Mouse (Mus musculus) stomach, embryonic 16.5 days (tissue): ENCODE data around the gene Il20rb. TPM values are rescaled to one million over a fixed set of nuclear protein-coding genes. Genes with fewer than 3 reads are reported as not detected.

Experiments
- ATAC-seq: fragments of 200-750 bp; cut with Nextera tagmentation; 2 replicates; pipeline ENCODE4 v1.8.0; 2017; ENCODE audit warnings: moderate number of reproducible peaks, moderate TSS enrichment; ENCODE audit not compliant: insufficient read depth, low FRiP score
- H3K27ac ChIP-seq: fragments of 300-500 bp; sonication (generic); 2 replicates; pipeline ENCODE4 v1.5.1; 2014; ENCODE audit warnings: low read length
- H3K27me3 ChIP-seq: fragments of 300-500 bp; sonication (generic); 2 replicates; pipeline ENCODE4 v1.6.1; 2014; ENCODE audit warnings: low read length, control low read depth, mixed read lengths; ENCODE audit not compliant: control insufficient read depth, insufficient read depth
- H3K36me3 ChIP-seq: fragments of 300-500 bp; sonication (generic); 2 replicates; pipeline ENCODE4 v1.6.1; 2014; ENCODE audit warnings: low read length; ENCODE audit not compliant: control insufficient read depth, insufficient read depth
- H3K4me1 ChIP-seq: fragments of 300-500 bp; sonication (generic); 2 replicates; pipeline ENCODE4 v1.6.1; 2014; ENCODE audit warnings: low read length, control low read depth, mixed read lengths; ENCODE audit not compliant: control insufficient read depth, insufficient read depth
- H3K4me2 ChIP-seq: fragments of 300-500 bp; sonication (generic); 2 replicates; pipeline ENCODE4 v1.6.1; 2014; ENCODE audit warnings: low read depth, low read length, mixed read lengths
- H3K4me3 ChIP-seq: fragments of 300-500 bp; sonication (generic); replicated peaks from 2 replicates; pipeline ENCODE4 v1.5.1; 2014; ENCODE audit warnings: mild to moderate bottlenecking, low read length
- H3K9ac ChIP-seq: fragments of 300-500 bp; sonication (generic); 2 replicates; pipeline ENCODE4 v1.6.1; 2014; ENCODE audit warnings: low read length
- H3K9me3 ChIP-seq: fragments of 300-500 bp; sonication (generic); replicated peaks from 2 replicates; pipeline ENCODE4 v1.6.1; 2016; ENCODE audit warnings: low read length, control low read depth; ENCODE audit not compliant: control insufficient read depth
- WGBS: fragments of 180-500 bp; shearing (Covaris S2); extraction: QIAGEN DNeasy Blood & Tissue Kit; methylation state at CpG from one replicate; pipeline ENCODE4 v1.1.7; 2014; 5-methylcytosine and 5-hydroxymethylcytosine counted together
- polyA plus RNA-seq: library from polyadenylated mRNA; unstranded; fragments of >200 nt; fragmentation: Nextera tagmentation; extraction: Ambion mirVana; gene quantifications from 2 replicates; pipeline ENCODE4 v1.2.1, GENCODE M21; 2015

Gene Il20rb
- polyA plus RNA-seq, 1 experiment from 2014 or later, result 1.1 TPM

- no peak overlapping the region for H3K4me3 ChIP-seq
- WGBS, result 40% methylated on average over 2 of the region's 2 CpGs
- no peaks in the 10 kb centered on the region for H3K27me3 ChIP-seq
- H3K9ac ChIP-seq, result no peak overlapping the region
- no peak overlapping the region for H3K27ac ChIP-seq
- H3K4me2 ChIP-seq, result no peak overlapping the region
- H3K9me3 ChIP-seq, result no peaks in the 10 kb centered on the region
- no peaks in the 10 kb centered on the region for H3K36me3 ChIP-seq
- ATAC-seq, result no peak
- no peaks in the 10 kb centered on the region for H3K4me1 ChIP-seq
These were observed 55.7 kb downstream of the Il20rb start for GRCm38 (mm10) chr9:100430911-100431310.

- H3K9ac ChIP-seq, result no peak overlapping the region
- ATAC-seq, result no peak
- 62% methylated on average over 8 of the region's 8 CpGs for WGBS
- H3K4me3 ChIP-seq, result no peak overlapping the region
- H3K4me1 ChIP-seq, result no peaks in the 10 kb centered on the region
- no peak overlapping the region for H3K4me2 ChIP-seq
- H3K27me3 ChIP-seq, result no peaks in the 10 kb centered on the region
- no peaks in the 10 kb centered on the region for H3K9me3 ChIP-seq
- H3K36me3 ChIP-seq, result no peaks in the 10 kb centered on the region
- H3K27ac ChIP-seq, result no peak overlapping the region
These were observed 66.9 kb downstream of the Il20rb start for GRCm38 (mm10) chr9:100419644-100420043.

DNA sequence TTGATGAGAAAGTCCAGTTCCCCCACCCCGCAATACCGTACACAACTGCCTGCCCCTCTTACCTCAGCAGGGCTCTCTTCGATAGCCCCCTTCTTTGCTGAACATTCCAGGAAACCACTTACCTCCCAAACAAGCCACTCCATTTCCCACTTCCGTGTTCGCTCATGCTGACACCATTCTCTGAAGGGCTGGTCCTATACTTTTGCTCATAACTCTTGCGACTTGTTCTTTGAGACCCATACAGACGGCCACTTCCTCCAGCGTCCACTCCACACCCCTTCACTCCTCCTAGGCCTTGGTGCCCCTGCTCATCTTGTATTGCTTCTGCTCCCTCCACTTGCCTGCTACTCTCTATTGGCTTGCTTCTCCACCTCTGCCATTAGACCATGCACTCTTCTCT, 67.5 kb downstream of the Il20rb start:
- H3K27ac ChIP-seq, result no peak overlapping the region
- no peak overlapping the region for H3K9ac ChIP-seq
- H3K4me1 ChIP-seq, result no peaks in the 10 kb centered on the region
- 78% methylated on average over 8 of the region's 8 CpGs for WGBS
- H3K4me3 ChIP-seq, result no peak overlapping the region
- ATAC-seq, result no peak
- H3K4me2 ChIP-seq, result no peak overlapping the region
- H3K27me3 ChIP-seq, result no peaks in the 10 kb centered on the region
- no peaks in the 10 kb centered on the region for H3K9me3 ChIP-seq
- no peaks in the 10 kb centered on the region for H3K36me3 ChIP-seq

- H3K27ac ChIP-seq, result no peak overlapping the region
- H3K36me3 ChIP-seq, result no peaks in the 10 kb centered on the region
- ATAC-seq, result no peak
- no peak overlapping the region for H3K9ac ChIP-seq
- H3K27me3 ChIP-seq, result no peaks in the 10 kb centered on the region
- H3K4me3 ChIP-seq, result no peak overlapping the region
- no peaks in the 10 kb centered on the region for H3K4me1 ChIP-seq
- no peak overlapping the region for H3K4me2 ChIP-seq
- no peaks in the 10 kb centered on the region for H3K9me3 ChIP-seq
- 61% methylated on average over 1 of the region's 1 CpGs for WGBS
These were observed 69.8 kb downstream of the Il20rb start for GRCm38 (mm10) chr9:100416756-100417155.

DNA sequence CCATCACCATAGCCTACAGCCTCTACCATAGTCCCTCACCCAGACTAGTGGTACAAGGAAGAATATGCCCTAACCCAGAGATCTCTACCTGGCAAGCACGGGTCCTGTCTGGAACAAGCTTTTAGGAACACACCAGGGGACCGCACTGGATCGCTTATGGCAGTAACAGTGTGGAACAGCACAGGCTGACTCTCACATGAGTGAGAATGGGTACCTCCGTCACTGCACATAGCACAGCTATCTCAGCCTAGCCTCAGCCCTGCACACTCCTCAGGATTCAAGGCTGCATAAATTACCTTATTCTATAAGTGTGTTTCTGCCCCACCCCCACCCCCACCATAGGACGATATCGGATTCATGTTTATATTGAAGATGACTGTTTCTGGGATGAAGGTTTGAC, 70.3 kb downstream of the Il20rb start:
- 74% methylated on average over 6 of the region's 6 CpGs for WGBS
- H3K4me2 ChIP-seq, result no peak overlapping the region
- H3K36me3 ChIP-seq, result no peaks in the 10 kb centered on the region
- no peaks in the 10 kb centered on the region for H3K27me3 ChIP-seq
- H3K4me3 ChIP-seq, result no peak overlapping the region
- H3K9me3 ChIP-seq, result no peaks in the 10 kb centered on the region
- no peaks in the 10 kb centered on the region for H3K4me1 ChIP-seq
- no peak for ATAC-seq
- H3K27ac ChIP-seq, result no peak overlapping the region
- no peak overlapping the region for H3K9ac ChIP-seq

GRCm38 (mm10) chr9:100415328-100415979, 71.1 kb downstream of the Il20rb start:
- no peaks in the 10 kb centered on the region for H3K9me3 ChIP-seq
- H3K36me3 ChIP-seq, result no peaks in the 10 kb centered on the region
- WGBS, result 48% methylated on average over 7 of the region's 7 CpGs
- no peak overlapping the region for H3K9ac ChIP-seq
- H3K4me1 ChIP-seq, result no peaks in the 10 kb centered on the region
- no peak for ATAC-seq
- no peak overlapping the region for H3K4me2 ChIP-seq
- no peaks in the 10 kb centered on the region for H3K27me3 ChIP-seq
- H3K4me3 ChIP-seq, result no peak overlapping the region
- no peak overlapping the region for H3K27ac ChIP-seq

Other genes starting within 250 kb of the Il20rb start
- gene Nck1, start 59.3 kb upstream of the Il20rb start, polyA plus RNA-seq, result 66.6 and 71.3 TPM in 2 replicates
- gene Slc35g2, start 84.3 kb upstream of the Il20rb start, polyA plus RNA-seq, result 7.5 and 9.2 TPM in 2 replicates
- 31.9 and 35.7 TPM in 2 replicates for gene Stag1, start 111.0 kb upstream of the Il20rb start, polyA plus RNA-seq